11 mouse cellular contexts compared by ENCODE assay signal in genomic region chr9:117197531-117197930, GRCm38 (mm10).
"Had no signal": no experiment of that assay in that cellular context is flagged by ENCODE, and none has a peak within 500 bp of the region (broad histone marks: within the 10 kb centered on the region; RNA-seq: fewer than 3 reads in every experiment).

No protein-coding gene starts in this region.

- DNase-seq: kidney, postnatal 14 days; kidney, postnatal 4 days; left cerebral cortex, postnatal 4 days; liver, postnatal 0 days; lung, embryonic 14.5 days; retina, postnatal 1 day; right cerebral cortex, postnatal 25 days; spleen, adult 18-20 months; thymus, adult 2 months; thymus, postnatal 14 days; thymus, postnatal 4 days had no signal
